Mouse (Mus musculus) heart, postnatal 25 days (tissue): ENCODE measurements around the gene Acsf2. TPM values are rescaled to one million over a fixed set of nuclear protein-coding genes. Genes with fewer than 3 reads are reported as not detected.

ENCODE experiments used
- DNase-seq: peaks from one replicate; pipeline ENCODE4 v3.0.0; 2022; ENCODE audit warnings: low spot score
- intact Hi-C: fragments of 180-260 bp; cut with DNase I; formaldehyde crosslinking; loops from one replicate; pipeline ENCODE4 v1.15.1; 2025
- total RNA-seq, 2 experiments: library from RNA; stranded (reverse); gene quantifications; 2 replicates each; pipeline ENCODE4 v1.2.3; 2021

The Acsf2 gene
- total RNA-seq, 2 experiments from 2014 or later = 16.2 to 18.3 TPM

DNA sequence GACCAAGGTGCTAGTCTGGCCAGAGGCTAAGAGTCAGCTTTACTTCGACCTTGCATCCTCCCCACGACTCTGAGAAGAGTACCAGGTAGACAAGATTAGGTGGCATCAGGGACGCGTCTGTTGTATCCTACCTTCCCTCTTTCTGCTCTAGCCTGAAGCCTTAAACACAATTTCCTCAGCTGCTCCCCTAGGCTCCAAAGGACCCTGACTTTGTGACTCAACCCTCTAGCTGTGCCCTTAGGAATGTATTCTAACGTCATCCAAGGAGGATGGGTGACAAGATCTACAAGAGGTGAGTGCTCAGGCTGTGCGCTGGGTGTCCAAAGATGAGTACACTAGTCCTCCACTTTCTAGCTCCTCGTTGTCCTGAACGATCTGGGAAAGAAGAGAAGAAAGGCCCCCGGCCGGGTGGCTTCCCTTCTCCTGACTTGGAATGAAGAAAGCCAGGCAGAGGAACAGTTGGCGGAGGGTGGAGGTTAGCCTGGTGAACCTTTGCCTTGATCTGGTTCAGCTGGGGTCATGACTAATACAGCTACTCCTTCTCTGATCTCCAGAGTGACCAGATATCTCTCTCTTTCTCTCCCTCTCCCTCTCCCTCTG lies 785 bp upstream of the Acsf2 start:
- intact Hi-C loops = no loop called here
- DNase-seq = no peak

DNA sequence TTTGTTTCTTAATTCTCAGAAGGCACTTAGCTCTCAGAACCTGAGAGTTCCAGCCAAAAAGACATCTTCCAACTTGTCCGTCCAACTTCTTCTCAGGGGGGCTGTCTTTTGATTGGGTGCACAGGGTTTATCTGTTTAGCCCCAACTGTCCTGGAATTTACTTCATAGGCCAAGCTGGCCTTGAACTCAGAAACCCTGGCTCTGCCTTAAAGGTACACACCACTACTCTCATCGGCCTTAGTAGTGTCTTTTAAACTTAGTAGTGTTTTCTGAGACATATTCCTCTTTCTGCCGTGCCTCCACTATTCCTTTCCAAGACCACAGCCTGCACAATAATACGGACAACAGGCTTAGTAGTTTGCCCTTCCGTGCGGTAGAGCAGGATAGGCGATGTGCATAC lies 1.2 kb downstream of the Acsf2 start:
- intact Hi-C loops = no loop called here
- no peak for DNase-seq

DNA sequence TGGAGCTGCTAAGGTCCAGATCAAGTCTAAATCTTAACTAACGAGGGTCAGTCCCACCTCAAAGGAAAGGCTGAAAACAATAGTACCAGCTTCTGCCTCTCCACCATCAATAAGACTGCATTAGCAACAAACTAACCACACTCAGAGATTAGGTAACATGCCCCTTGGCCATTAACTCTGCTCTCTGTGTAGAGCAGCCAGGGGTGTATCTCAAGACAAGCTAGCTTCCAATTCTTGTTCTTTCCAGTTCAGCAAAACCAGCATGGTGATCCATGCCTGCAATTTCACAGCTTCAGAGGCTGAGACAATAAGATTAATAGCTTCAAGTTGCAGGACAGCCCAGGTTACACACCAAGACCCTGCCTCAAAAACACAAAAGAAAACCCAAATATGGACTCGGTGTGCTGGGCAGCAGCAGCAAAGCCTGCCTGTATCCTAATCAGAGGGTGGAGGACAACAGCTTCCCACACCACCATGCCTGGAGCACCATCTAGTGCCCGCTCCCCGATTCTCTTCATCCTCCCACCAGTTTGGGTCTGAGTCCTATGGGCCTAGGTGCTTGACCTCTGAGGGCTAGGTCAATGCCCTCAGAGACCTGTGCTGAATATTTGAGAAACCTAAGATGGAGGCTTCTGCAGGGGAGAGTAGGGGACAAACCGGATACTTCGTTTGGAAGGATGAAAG lies 3.1 kb downstream of the Acsf2 start:
- intact Hi-C loops = no loop called here
- DNase-seq = no peak

DNA sequence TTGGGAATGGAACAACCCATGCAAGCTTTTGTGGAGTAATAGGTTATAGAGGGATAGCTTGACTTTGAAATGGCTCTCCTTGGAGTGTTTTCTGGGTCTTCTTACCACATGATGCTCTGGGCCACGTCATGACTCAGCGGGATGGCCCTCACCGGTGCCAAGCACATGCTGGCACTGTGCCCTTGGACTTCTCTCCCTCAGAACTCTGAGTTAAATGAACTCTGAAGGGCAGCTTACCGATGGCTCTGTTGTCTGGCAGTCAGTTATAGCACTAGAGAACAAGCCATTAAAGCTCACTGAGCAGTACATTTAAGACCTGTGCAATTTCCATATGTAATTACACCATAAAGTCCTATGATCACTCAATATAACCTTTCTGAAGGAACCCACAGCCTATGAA lies 4.4 kb downstream of the Acsf2 start:
- intact Hi-C loops = no loop called here
- no peak for DNase-seq

DNA sequence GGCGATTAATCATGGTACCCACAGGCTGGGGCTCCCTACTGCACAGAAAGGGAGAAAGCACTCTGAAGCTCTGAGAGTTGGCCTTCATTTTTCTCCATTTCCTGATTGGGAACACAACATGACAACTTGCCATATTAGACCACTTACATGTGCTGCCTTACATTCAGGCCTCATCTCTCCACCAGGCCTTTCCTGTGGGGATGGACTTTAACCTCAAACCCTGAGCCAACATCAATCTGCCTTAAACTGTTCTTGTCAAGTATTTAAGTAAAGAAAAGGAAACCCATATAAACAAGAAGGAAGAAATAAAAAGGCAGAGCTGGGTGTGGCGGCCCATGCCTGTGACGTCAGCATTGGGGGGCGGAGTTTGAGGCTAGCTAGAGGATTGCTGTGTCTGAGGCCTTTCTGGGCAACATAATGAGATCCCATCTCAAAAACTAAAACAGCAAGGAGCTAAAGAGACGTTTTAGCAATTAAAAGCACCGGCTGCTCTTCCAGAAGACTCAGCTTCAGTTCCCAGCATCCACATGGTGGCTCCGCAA lies 5.3 kb downstream of the Acsf2 start:
- intact Hi-C loops = no loop called here
- DNase-seq = no peak

DNA sequence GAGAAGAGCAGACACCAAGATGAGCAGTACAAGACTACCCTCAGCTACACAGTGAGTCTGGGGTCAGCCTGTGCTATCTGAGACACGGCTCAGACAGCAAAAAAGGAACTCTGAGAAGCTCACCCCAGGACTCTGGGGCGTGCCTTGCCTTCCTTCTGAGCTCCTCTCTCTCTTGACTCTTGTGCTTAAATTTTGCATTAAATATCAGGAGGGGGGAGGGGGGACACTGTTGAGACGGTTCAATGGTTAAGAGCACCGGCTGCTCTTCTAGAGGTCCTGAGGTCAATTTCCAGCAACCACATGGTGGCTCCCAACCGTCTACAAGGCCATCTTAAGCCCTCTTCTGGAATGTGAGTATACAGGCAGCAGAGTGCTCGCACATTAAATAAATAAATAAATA lies 14.2 kb downstream of the Acsf2 start:
- DNase-seq = no peak
- intact Hi-C loops = no loop called here

DNA sequence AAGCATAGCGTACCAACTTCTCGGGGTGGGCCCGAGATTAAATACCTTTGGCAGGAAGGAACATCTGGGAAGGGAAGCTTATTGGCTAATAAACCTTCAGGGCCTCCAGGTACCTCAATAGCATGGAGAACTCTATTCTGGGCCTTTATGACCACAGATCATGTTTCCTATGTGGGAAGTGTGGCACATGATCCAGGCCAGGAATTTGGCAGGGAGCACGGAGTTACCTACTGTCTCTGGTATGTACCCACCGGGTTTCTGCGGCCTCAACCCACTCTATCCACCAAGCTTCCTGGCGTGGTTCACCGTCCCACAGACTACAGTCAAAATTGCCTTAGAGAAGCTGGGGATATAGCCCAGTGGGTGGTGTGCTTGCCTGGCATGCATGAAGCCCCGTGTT lies 16.6 kb downstream of the Acsf2 start:
- intact Hi-C loops = no loop called here
- no peak for DNase-seq

DNA sequence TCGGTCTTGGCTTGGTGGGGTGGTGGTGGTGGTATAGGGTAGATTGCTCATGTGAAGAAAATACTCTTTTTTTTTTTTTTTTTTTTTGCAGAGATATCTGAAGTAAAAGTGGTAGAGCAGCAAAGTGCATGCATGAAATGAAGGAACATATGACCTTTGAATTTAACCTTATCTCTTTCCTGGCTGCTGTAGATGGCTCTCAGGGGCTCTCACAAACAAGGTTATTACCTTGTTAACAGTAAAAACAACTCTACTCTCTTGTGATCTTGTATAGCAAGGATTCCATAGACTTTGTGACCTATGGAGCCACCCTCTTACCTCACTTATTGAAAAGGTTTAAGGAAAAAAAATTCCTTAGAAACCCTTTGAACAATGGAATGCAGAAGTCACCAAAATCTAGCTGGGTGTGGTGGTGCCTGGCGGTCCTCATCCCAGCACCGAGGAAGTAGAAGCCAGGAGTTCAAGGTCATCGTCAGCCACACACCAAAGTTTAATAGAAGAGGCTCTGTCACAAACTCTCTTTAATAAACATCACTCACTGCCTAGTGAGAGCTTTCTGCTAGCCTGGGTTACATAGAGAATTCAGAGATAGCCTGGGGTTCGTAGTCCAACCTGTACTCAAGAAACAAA lies 21.4 kb downstream of the Acsf2 start:
- DNase-seq = no peak
- intact Hi-C loops = no loop called here

DNA sequence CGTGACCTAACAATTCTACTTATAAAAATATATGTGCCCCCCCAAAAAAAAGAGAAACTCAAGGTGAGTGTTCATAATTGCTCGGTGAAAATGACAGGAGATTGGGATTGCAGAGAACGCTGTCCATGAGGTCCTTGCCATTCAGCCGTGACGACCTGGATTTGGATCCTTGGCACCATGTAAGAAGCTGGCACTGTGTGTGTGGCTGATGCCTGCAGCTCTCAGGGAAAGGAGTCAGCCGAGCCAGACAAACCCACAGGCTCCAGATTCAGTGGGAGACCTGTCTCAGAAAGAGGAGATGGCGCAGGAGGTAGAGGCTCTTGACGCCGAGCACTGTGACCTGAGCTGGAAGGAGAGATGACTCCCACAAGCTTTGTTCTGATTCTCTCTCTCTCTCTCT lies 25.3 kb downstream of the Acsf2 start:
- intact Hi-C loops = no loop called here
- DNase-seq = no peak

DNA sequence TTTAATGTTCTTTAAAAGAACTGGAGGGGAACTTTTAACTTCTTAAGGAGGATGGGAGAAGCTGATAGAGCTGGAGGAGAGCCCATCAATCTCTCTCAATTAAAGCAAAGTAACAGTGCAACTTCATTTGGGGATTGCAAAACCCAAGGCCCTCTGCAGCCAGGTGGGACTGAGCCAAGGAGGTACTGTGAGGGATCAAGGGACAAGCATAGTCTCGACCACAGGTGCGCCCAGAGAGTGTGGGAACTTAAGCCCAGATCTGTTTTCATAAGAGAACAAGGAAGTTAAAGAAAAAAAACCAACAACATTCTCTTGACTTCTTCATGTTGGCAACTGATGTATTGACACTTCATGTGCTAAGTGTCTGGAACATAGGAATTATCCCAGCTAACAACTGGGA lies 26.6 kb downstream of the Acsf2 start:
- intact Hi-C loops = no loop called here
- DNase-seq = no peak

DNA sequence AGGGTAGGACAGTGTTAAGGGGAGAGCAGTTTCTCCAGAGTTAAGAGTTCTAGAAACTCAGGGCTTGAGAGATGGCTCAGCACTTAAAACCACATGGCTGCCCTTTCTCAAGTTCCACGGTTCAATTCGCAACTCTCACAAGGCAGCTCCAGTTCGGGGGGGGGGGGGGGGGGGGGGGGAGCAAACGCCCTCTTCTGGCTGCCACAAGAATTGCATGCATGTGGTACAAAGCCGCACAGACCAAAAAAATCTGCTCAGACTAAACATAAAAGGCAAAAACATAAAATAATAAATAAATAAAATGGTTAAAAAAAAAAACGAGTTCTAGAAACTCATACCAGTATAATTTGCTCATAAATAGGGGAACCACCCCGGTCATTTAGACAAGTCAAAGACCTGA lies 27.1 kb downstream of the Acsf2 start:
- no peak for DNase-seq
- intact Hi-C loops = no loop called here

DNA sequence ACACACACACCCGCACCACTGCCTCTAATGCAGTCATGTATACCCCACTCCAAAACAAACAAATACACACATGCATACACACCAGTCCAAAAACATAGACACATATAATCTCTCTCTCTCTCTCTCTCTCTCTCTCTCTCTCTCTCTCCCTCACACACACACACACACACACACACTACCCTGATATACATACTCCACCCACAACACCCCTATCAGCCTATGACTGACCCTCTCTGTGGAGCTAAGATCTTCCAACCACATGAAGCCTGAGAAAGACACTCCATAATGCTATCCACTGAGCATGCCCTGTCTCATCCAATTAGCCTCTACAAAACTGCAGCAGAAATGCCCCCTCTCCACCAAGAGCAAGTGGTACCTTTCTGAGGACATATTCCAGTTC lies 29.8 kb downstream of the Acsf2 start:
- intact Hi-C loops = no loop called here
- DNase-seq = no peak

DNA sequence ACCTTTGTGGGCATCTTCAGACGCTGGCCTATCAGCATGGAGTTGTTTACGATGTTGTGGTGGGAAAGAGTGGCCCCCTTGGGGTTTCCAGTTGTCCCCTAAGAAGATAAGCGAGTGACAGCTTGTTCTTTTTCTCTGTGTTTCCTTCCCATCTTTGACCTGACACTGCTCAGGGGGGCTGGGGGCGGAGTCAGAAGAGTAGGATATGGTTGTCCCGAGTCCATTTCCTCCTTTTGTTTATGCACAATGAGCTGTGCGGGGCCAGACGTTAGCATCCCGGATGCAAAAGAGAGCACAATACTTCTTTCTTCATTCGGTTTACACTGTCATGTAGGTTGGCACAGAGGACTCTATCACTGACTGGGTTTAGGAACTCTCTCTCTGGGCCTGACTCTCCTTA lies 31.1 kb downstream of the Acsf2 start:
- DNase-seq = no peak
- intact Hi-C loops = no loop called here

DNA sequence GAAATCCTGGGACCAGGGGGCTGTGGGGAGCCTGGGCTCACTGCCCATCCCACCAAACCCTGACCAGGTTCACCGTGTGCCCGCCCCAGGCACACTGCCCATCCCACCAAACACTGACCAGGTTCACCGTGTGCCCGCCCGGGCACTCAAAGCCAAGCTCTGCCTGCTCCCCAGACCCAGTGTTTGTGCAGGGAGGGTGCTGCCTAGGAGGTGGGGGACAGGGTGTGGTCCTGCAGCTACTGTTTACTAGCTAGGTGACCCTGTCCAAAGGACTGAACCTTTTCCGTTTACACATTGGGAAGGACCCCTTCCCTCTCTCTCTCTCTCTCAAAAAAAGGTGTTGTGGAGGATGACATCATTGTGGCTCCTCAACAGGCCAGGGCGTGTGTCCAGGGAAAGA lies 34.3 kb downstream of the Acsf2 start:
- DNase-seq = no peak
- intact Hi-C loops = no loop called here

DNA sequence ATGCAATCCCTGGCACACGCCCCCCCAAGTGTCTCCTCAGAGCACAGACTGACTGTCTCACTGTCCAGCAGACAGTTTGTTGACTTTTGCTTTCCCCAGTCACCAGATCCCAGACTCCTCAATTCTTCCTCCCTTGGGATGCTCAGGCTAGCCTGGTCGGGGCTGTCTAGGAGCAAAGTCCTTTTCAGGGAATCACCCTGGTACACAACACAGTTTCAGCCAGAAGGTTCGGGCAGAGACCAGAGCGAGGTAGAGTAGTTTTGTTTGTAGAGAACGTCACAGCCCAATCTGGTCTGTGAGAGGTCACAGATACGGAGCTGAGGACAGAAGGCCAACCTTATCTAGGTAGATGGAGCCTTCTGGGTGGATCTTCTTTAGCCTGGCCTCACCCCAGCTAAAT lies 35.1 kb downstream of the Acsf2 start:
- intact Hi-C loops = no loop called here
- no peak for DNase-seq

DNA sequence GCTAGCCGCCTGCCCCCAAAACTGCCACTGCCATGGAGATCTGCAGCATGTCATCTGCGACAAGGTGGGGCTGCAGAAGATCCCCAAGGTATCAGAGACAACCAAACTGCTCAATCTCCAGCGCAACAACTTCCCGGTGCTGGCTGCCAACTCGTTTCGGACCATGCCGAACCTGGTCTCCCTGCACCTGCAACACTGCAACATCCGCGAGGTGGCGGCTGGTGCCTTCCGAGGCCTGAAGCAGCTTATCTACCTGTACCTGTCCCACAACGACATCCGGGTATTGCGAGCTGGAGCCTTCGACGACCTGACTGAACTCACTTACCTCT lies 36.6 kb downstream of the Acsf2 start:
- DNase-seq = no peak
- intact Hi-C loops = no loop called here

DNA sequence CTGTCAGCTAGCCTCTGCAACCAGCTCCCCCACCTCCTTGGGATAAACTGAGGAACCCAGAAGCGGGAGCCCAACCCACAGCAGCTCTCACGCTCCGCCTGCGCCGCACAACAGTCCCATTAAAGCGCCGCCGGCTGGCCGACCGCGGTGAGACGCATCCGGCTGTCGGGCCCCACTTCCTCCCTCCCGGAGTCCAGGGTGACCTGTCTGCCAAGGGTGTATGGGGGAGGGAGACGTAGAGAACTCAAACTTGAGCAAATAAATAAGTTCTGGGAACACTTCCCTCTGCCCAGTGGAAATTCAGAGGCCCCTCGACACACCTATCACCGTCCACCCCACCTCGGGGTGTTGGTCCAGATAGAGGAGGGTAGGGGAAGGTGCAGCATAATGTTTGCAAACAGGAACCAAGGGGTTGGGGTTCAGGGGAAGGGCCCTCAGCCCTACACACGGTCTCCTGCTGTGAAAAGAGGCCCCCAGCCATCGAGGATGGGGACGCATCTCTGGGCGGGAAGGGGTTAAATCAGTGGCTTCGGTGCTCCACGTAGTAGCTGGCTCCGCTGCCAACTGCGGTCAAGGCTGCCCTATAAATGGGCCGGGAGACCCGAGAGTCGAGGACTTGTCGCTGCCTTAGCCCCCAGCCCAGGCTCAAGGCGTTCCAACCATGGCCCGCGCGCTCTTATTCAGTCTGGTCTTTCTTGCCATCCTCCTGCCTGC lies 37.1 kb downstream of the Acsf2 start, which contains the start of gene Chad:
Gene Chad (plus strand): TSS at position 611 of the 714 bp plus-strand sequence.
- DNase-seq = no peak
- intact Hi-C loops = no loop called here

DNA sequence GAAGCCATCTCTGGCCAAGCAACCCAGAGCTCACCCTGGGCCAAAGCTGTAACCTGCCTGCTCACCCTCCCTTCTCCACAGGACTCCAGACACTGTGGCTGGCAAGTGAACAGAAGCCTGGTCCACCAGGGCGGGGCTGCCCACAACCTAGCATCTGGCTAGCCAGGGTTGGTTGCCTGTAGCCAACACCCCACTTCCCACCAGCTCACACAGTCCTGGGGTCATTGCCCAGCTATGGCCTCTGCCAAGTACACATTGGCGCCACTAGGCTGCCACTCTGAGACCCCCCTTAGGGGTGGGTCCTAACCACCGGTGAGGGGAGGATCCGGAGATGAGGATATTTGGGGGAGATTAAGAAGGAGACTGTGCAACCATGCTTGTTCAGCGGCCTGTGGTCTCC lies 37.9 kb downstream of the Acsf2 start:
- no peak for DNase-seq
- intact Hi-C loops = no loop called here

DNA sequence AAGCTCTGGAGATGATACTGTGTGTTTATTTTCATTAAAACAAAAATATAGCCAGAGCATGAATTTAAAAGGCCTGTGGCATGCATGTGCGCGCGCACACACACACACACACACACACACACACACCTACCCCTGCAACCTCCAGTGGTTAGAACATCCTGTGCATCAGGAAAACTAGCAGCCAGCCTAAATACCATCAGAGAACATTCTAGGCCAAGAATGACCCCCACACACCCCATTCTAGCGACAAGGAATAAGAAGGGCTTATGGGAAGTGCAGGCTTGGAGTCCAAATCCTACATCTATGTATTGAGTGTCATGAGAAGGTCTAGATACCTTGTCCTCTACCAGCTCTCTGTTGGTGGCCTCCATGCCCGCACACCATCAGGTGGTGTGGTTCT lies 38.3 kb downstream of the Acsf2 start:
- intact Hi-C loops = no loop called here
- DNase-seq = no peak

DNA sequence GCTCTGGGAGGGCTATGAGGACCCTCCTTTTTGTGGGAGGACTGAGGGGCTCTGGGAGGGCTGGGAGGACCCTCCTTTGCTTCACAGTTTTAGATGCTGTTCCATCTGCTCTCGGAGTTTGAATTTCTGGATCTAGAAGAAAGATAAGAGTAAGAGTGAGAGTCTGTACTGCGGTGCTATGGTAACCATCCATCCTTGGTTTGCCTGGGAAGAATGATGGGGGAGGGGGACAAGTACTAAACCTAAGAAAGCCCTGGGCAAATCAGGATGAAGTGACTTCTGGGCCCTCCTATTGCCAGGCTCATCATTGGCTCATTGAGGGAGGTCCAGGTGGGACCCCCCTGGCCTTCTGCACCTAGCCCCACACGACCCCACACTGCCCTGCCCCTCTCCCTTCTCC lies 43.4 kb downstream of the Acsf2 start:
- DNase-seq = no peak
- intact Hi-C loops = no loop called here

DNA sequence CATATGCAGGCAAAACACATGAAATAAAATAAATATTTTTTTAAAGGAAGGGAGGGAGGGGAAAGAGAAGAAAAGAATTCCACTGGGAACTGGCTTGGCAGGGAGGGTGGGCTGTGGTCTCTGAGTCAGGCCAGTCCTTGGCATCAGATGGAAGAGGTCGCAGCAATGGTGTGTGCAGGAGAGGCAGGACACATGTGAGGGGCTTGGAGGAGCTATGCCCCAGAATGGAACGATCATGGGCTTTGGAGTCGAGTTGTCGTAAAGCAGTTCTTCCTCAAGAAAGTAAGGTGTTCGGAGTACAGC lies 51.3 kb downstream of the Acsf2 start:
- intact Hi-C loops = no loop called here
- DNase-seq = no peak
